Mouse (Mus musculus) liver, postnatal 0 days (tissue): ENCODE results near the gene Kri1.

Experiments
- CTCF ChIP-seq: sonication (generic); IDR thresholded peaks from 2 replicates; pipeline ENCODE4 v1.5.1; 2016; ENCODE audit warnings: antibody characterized with exemption, low read depth
- EP300 ChIP-seq: IDR thresholded peaks from 2 replicates; pipeline ENCODE4 v1.6.1; 2016; ENCODE audit warnings: antibody characterized with exemption, low read depth, mild to moderate bottlenecking

DNA sequence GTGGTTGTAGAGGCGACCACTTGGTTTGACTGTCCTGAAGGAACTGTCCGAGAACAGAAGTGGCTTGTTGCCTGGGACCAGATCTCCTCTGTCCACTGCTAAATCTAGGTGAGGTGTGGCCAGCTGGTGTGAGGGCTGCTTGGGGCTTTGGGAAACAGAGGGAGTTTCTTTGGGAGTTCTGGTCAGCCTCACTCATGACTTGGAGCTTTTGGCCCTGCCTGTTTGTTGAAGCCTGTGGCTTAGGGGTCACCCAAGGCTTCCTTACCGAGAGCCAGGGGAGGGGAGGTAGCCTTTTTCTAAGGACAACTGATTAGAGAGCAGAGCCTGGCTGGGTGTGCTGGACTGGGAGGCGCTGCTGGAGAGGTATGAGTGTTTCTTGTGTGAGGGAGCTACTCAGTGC lies 47.6 kb upstream of the Kri1 start:
- TF ChIP-seq CTCF (no peak), EP300 (no peak)
